Mouse (Mus musculus): ENCODE data around the gene Bpi. TPM values are rescaled to one million over a fixed set of nuclear protein-coding genes. Genes with fewer than 3 reads are reported as not detected.

Bpi gene
- not detected for polyA plus RNA-seq (2014; fragmentation: Illumina TruSeq; extraction: RNeasy Lipid Tissue Mini Kit (QIAGEN cat#74804); ENCODE audit: low read depth, low replicate concordance)

GRCm38 (mm10) chr2:158258005-158258418 is at the start of gene Bpi:
TSS of gene Bpi (plus strand) at chr2:158258094.

GRCm38 (mm10) chr2:158228670-158229502 is 29.0 kb upstream of the Bpi start, which contains the start of gene D630003M21Rik:
TSS of gene D630003M21Rik (minus strand) at chr2:158229222.

GRCm38 (mm10) chr2:158305948-158306695 is 48.2 kb downstream of the Bpi start, which contains the start of gene Lbp:
TSS of gene Lbp (plus strand) at chr2:158306493.

Other genes starting within 250 kb of the Bpi start
- 10.7 TPM for gene Tti1, start 229.7 kb upstream of the Bpi start, polyA plus RNA-seq (2014; fragmentation: Illumina TruSeq; extraction: RNeasy Lipid Tissue Mini Kit (QIAGEN cat#74804); ENCODE audit: low read depth, low replicate concordance)
- 15.6 TPM for gene Rprd1b, start 229.6 kb upstream of the Bpi start, polyA plus RNA-seq (2014; fragmentation: Illumina TruSeq; extraction: RNeasy Lipid Tissue Mini Kit (QIAGEN cat#74804); ENCODE audit: low read depth, low replicate concordance)
- gene Tgm2, start 111.7 kb upstream of the Bpi start, polyA plus RNA-seq (2014; fragmentation: Illumina TruSeq; extraction: RNeasy Lipid Tissue Mini Kit (QIAGEN cat#74804); ENCODE audit: low read depth, low replicate concordance), result 2.3 TPM
- gene D630003M21Rik, start 28.9 kb upstream of the Bpi start, polyA plus RNA-seq (2014; fragmentation: Illumina TruSeq; extraction: RNeasy Lipid Tissue Mini Kit (QIAGEN cat#74804); ENCODE audit: low read depth, low replicate concordance), result not detected
- gene Lbp, start 48.4 kb downstream of the Bpi start, polyA plus RNA-seq (2014; fragmentation: Illumina TruSeq; extraction: RNeasy Lipid Tissue Mini Kit (QIAGEN cat#74804); ENCODE audit: low read depth, low replicate concordance), result 3.7 TPM
- 14.7 TPM for gene Snhg11, start 117.5 kb downstream of the Bpi start, polyA plus RNA-seq (2014; fragmentation: Illumina TruSeq; extraction: RNeasy Lipid Tissue Mini Kit (QIAGEN cat#74804); ENCODE audit: low read depth, low replicate concordance)
- gene Ralgapb, start 151.8 kb downstream of the Bpi start, polyA plus RNA-seq (2014; fragmentation: Illumina TruSeq; extraction: RNeasy Lipid Tissue Mini Kit (QIAGEN cat#74804); ENCODE audit: low read depth, low replicate concordance), result 75.7 TPM
- not detected for gene Adig, start 244.5 kb downstream of the Bpi start, polyA plus RNA-seq (2014; fragmentation: Illumina TruSeq; extraction: RNeasy Lipid Tissue Mini Kit (QIAGEN cat#74804); ENCODE audit: low read depth, low replicate concordance)

Data from sigmoid colon, adult 10 weeks (tissue).